Comparison of ENCODE assay signal across 8 mouse cellular contexts in genomic region chr17:5057944-5058720, GRCm38 (mm10).
DNase-seq lines count a peak whose midpoint lies in the region; ATAC-seq lines count a peak whose summit lies in the region.

No protein-coding gene starts in this region.

- no peak overlapping the region for H3K4me3 ChIP-seq in embryonic facial prominence, embryonic 12.5 days
- H3K4me3 ChIP-seq in heart, embryonic 13.5 days, result peak overlapping the region; percentile 29
- H3K4me3 ChIP-seq in kidney, embryonic 15.5 days (replicated peaks), result no peak overlapping the region

- H3K4me1 ChIP-seq in embryonic facial prominence, embryonic 12.5 days, result peaks cover 62% of the 10 kb centered on the region
- H3K4me1 ChIP-seq in heart, embryonic 13.5 days, result peaks cover 96% of the 10 kb centered on the region
- peaks cover 69% of the 10 kb centered on the region for H3K4me1 ChIP-seq in kidney, embryonic 15.5 days

- 7% methylated on average over 10 of the region's 10 CpGs for WGBS in embryonic facial prominence, embryonic 12.5 days
- 4% methylated on average over 10 of the region's 10 CpGs for whole genome bisulfite sequencing in heart, embryonic 13.5 days
- 2% methylated on average over 10 of the region's 10 CpGs for WGBS in kidney, embryonic 15.5 days

- DNase-seq in urinary bladder, postnatal 14 days (ENCODE audit: low spot score), result peak; percentile 48
- no peak for DNase-seq in urinary bladder, adult 2 months (ENCODE audit: low spot score)
- DNase-seq in lung, postnatal 10 days, result peak; percentile 75
- peak; percentile 88 for DNase-seq in retina, postnatal 1 day

- H3K36me3 ChIP-seq in embryonic facial prominence, embryonic 12.5 days, result no peaks in the 10 kb centered on the region
- H3K36me3 ChIP-seq in heart, embryonic 13.5 days, result no peaks in the 10 kb centered on the region
- no peaks in the 10 kb centered on the region for H3K36me3 ChIP-seq in kidney, embryonic 15.5 days

- no peaks in the 10 kb centered on the region for H3K27me3 ChIP-seq in embryonic facial prominence, embryonic 12.5 days
- no peaks in the 10 kb centered on the region for H3K27me3 ChIP-seq in heart, embryonic 13.5 days (replicated peaks)
- no peaks in the 10 kb centered on the region for H3K27me3 ChIP-seq in kidney, embryonic 15.5 days

- ATAC-seq in embryonic facial prominence, embryonic 12.5 days (ENCODE audit: insufficient number of reproducible peaks, insufficient read depth, low FRiP score, low TSS enrichment), result peak; percentile 84
- peak; percentile 54; the same call in 1 of the 2 replicates for ATAC-seq in heart, embryonic 13.5 days (ENCODE audit: extremely low read depth, insufficient number of reproducible peaks, low FRiP score, low TSS enrichment)
- ATAC-seq in kidney, embryonic 15.5 days (replicated peaks; ENCODE audit: low FRiP score), result peak; percentile 88
- no peak for ATAC-seq in monocyte, adult 5-6 weeks (replicated peaks; ENCODE audit: insufficient number of reproducible peaks, low FRiP score, low TSS enrichment, poor library complexity, severe bottlenecking)

- peak overlapping the region; percentile 33 for H3K4me2 ChIP-seq in embryonic facial prominence, embryonic 12.5 days (replicated peaks)
- peak overlapping the region; percentile 60 for H3K4me2 ChIP-seq in heart, embryonic 13.5 days
- peak overlapping the region; percentile 41 for H3K4me2 ChIP-seq in kidney, embryonic 15.5 days

- no peak overlapping the region for H3K9ac ChIP-seq in embryonic facial prominence, embryonic 12.5 days
- 0 out of 2 replicates have a peak overlapping the region, but pooled peaks have one; percentile 19 for H3K9ac ChIP-seq in heart, embryonic 13.5 days
- H3K9ac ChIP-seq in kidney, embryonic 15.5 days, result no peak overlapping the region

- no peaks in the 10 kb centered on the region for H3K9me3 ChIP-seq in embryonic facial prominence, embryonic 12.5 days
- no peaks in the 10 kb centered on the region for H3K9me3 ChIP-seq in heart, embryonic 13.5 days
- H3K9me3 ChIP-seq in kidney, embryonic 15.5 days (replicated peaks), result no peaks in the 10 kb centered on the region

- H3K27ac ChIP-seq in embryonic facial prominence, embryonic 12.5 days, result peak overlapping the region; percentile 69
- peak overlapping the region; percentile 78 for H3K27ac ChIP-seq in heart, embryonic 13.5 days (replicated peaks)
- peak overlapping the region; percentile 83 for H3K27ac ChIP-seq in kidney, embryonic 15.5 days
